Mouse (Mus musculus): ENCODE results near the gene Bmp5.
"Not testable (repeated sequence)": the region's sequence is repeated elsewhere in the genome, so short reads cannot be mapped to it uniquely, and the experiment has no call there.

Bmp5 gene

GRCm38 (mm10) chr9:75775129-75775845, at the start of gene Bmp5:
Gene Bmp5 (plus strand): TSS chr9:75775364.
- peak; percentile 24 for DNase-seq (ENCODE audit: low read depth, low spot score)

GRCm38 (mm10) chr9:75760075-75760474, 15.1 kb upstream of the Bmp5 start:
- DNase-seq (ENCODE audit: low read depth, low spot score) = no peak

DNA sequence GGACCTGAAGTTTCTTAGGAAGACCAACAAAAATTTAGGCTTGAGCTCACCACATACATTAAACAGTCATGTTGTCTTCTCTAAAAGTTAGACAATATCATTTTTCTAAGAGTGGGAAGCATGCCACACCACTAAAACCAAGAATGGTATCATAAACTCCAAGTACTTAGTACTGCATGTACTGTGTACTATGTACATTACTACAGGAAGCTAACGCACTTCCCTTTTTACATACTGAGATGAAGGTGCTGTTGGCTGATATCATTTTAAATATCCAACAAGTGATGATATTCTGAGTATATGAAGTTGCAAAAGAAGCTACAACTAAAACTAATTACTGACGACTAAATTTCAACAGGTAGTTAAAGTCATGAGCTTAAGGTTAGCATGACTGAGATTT, 13.6 kb upstream of the Bmp5 start:
- no peak for DNase-seq (ENCODE audit: low read depth, low spot score)

DNA sequence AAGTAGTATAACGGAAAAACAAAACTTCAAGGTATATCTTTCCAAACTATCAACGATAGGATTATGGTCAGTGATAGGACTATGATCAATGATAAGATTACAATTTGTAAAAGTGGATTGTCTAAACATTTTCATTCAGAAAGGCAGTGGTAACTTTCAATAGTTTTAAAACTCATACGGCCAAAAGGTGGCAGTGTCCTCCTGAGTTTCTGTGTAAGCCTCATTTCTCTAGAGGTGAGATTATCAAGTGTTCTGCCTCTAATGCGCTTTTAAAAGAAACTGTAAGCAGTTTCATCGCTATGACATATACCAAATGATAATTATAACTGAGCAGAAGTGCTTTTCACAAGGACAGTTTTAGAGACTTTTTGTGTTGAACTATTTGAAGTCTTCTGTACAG, 12.7 kb upstream of the Bmp5 start:
- peak; percentile 27 for DNase-seq (ENCODE audit: low read depth, low spot score)

GRCm38 (mm10) chr9:75764792-75765191, 10.4 kb upstream of the Bmp5 start:
- DNase-seq (ENCODE audit: low read depth, low spot score) = no peak

GRCm38 (mm10) chr9:75766521-75766920, 8.6 kb upstream of the Bmp5 start:
- DNase-seq (ENCODE audit: low read depth, low spot score) = no peak

- no peak for DNase-seq (ENCODE audit: low read depth, low spot score)
Measured at GRCm38 (mm10) chr9:75769042-75769441, 6.1 kb upstream of the Bmp5 start.

DNA sequence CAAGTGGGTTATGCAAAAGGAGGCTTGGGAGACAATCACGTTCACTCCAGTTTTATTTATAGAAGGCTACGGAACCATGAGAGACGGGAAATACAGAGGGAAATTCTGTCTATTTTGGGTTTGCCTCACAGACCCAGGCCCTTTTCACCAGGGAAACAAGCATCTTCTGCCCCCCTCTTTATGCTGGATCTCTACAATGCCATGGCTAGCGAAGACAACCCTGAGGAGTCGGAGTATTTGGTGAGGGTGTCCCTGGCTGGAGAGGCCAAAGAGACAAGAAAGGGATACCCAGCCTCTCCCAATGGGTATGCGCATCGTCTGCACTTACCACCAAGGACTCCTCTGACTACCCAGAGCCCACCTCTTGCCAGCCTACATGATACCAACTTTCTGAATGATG, 989 bp downstream of the Bmp5 start:
- no peak for DNase-seq (ENCODE audit: low read depth, low spot score)

DNA sequence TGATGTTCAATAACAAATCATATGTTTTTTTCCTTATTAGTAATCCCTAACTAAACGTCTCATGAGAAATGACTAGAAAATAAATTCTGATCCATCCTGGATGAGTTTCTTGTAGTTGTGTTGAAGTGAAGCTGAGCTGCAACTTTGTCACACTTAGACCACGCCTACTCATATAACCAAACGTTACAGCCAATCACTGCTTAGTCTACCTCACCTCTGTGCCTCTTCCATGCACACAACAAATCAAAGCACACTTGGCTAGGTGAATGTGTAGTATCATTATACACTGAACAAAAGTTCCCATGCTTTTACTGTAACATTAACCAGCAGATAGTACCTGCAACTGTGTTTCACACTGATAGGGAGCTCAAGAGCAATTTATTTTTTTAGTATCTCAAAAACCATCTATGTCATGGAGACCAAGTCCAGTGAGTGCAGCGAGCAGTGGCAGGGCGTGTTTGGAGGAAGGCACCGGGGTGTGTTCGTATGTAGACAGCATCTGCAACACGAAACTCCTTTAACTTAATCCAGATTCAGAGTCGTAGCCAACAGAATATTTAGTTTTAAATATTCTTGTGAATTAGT, 3.7 kb downstream of the Bmp5 start:
- DNase-seq (ENCODE audit: low read depth, low spot score) = no peak

GRCm38 (mm10) chr9:75780558-75781276, 5.6 kb downstream of the Bmp5 start:
- no peak for DNase-seq (ENCODE audit: low read depth, low spot score)

- DNase-seq (ENCODE audit: low read depth, low spot score) = no peak
Measured at GRCm38 (mm10) chr9:75781600-75781999, 6.4 kb downstream of the Bmp5 start.

GRCm38 (mm10) chr9:75783573-75783972, 8.4 kb downstream of the Bmp5 start:
- no peak for DNase-seq (ENCODE audit: low read depth, low spot score)

GRCm38 (mm10) chr9:75785959-75786358, 10.8 kb downstream of the Bmp5 start:
- DNase-seq (ENCODE audit: low read depth, low spot score) = no peak

- no peak for DNase-seq (ENCODE audit: low read depth, low spot score)
Measured at GRCm38 (mm10) chr9:75787121-75787520, 12.0 kb downstream of the Bmp5 start.

DNA sequence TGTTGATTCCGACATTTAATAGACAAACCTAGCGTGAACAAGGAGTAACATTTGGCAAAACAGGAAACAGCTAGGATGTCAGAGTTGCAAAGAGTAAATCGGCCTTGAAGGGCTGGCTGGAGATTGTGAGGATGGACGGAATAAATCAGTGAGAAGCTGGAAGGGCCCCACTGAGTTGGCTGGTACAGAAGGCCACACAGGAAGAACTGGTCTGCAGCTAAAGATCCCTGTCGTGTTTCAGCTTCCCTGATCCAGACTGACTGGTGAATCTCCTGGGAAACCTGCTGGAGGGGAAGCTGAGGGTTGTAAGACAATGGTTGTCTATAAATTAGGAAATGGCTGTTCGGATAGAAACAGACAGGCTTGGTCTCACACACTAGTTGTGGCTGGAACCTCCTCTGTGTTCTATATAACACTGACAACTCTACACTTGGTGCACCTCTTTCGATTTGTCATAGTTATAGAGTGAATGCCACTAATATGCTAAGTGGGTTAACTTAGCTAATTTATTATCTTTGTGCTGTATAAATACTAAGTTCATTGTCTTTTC, 14.8 kb downstream of the Bmp5 start:
- no peak for DNase-seq (ENCODE audit: low read depth, low spot score)

DNA sequence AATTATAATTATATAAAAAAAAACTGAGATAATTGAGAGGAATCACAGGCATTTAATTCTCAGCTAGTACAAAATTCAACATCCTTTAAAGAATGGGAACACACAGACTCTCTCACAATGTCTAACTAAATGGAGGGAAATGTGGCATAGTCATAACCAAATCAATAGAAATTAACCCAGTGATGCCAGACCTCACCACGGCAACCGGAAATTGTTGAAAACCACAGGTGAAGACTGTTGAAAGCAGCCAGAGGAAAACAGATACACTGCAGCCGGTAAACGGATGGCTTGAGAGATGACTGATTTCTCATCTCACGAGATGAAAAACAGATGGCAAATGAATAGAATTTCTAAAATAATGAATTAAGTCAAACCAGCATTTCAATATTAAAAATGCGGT, 29.8 kb downstream of the Bmp5 start:
- no peak for DNase-seq (ENCODE audit: low read depth, low spot score)

DNA sequence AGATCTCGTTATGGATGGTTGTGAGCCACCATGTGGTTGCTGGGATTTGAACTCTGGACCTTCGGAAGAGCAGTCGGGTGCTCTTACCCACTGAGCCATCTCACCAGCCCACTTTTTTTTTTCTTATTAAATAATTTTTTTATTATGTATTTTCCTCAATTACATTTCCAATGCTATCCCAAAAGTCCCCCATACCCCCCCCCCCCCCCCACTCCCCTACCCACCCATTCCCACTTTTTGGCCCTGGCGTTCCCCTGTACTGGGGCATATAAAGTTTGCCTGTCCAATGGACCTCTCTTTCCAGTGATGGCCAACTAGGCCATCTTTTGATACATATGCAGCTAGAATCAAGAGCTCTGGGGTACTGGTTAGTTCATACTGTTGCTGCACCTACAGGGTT, 33.0 kb downstream of the Bmp5 start:
- DNase-seq (ENCODE audit: low read depth, low spot score) = not testable (repeated sequence)

- DNase-seq (ENCODE audit: low read depth, low spot score) = no peak
Measured at GRCm38 (mm10) chr9:75808659-75809058, 33.5 kb downstream of the Bmp5 start.

GRCm38 (mm10) chr9:75815161-75815560, 40.0 kb downstream of the Bmp5 start:
- DNase-seq (ENCODE audit: low read depth, low spot score) = no peak

DNA sequence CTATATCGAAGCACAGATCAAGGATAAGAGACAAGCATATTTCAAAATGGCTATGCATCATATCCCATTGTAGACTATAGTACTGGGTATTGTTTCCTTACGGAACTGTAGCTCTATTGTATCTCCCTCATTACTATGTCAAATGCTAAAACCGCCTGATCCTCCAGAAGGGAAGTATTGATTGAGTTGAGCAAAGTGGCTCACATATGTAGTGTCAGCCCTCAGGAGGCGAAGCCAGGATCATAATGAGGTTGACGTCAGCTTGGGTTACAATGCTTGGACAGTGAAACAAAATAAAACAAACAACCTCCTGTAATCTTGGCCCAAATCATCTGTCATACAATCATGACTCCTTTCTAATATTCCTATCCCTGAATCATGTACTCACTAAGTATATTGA, 43.2 kb downstream of the Bmp5 start:
- DNase-seq (ENCODE audit: low read depth, low spot score) = no peak

DNA sequence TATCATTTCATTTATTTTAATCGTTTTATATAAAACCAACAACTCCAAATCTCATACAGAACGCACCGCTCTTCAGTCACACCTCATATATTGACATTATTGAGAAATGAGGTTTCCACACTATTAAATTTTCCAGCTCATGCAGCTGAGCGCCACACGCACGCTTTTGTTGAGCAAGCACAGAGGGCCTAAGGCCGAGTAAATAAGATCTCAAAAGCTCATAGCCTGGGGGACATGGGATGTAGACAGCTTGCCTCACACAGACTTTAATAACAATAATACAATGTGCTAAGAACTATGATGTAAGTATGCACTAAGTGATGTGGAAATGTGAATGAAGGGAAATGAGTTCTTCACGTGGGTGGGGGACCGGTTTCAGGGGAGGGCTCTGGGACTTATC, 57.3 kb downstream of the Bmp5 start:
- DNase-seq (ENCODE audit: low read depth, low spot score) = no peak

GRCm38 (mm10) chr9:75833189-75833732, 58.1 kb downstream of the Bmp5 start:
- no peak for DNase-seq (ENCODE audit: low read depth, low spot score)

Measured in embryo, embryonic 11.5 days (tissue).